In the genomic region with DNA sequence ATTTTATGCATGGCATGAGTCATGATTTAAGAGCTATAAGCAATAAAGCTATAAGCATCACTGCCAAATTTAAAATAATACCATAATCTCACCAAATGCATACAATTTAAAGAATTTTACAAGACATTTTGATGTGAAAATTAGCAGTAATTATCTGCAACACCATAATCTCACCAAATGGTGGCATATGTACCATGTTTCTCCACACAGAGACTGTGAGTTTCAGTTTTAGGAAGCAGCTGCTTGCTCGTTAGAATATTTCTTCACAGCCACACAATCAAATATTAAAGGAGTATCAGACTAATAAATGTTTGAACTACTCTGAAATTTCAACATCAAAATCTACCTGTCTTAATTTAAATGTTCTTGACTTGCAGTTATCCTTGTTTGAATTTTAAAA, we compare ENCODE assay signal across 29 mouse cellular contexts.
DNase-seq lines count a peak whose midpoint lies in the region; ATAC-seq and TF ChIP-seq lines count a peak whose summit lies in the region.
"Had no signal": no experiment of that assay in that cellular context is flagged by ENCODE, and none has a peak within 500 bp of the region (broad histone marks: within the 10 kb centered on the region; RNA-seq: fewer than 3 reads in every experiment).

No protein-coding gene starts in this region.

- H3K27ac ChIP-seq in forebrain, postnatal 0 days (ENCODE audit: low read depth, low read length), result no peak overlapping the region
- no peak overlapping the region for H3K27ac ChIP-seq in forebrain, embryonic 11.5 days (ENCODE audit: low read depth, low read length)
- H3K27ac ChIP-seq in kidney, postnatal 0 days, result no peak overlapping the region
- H3K27ac ChIP-seq: gastrocnemius, adult 2 months; hindbrain, embryonic 15.5 days; liver, embryonic 12.5 days; midbrain, embryonic 12.5 days; neural tube, embryonic 15.5 days had no signal

- H3K4me3 ChIP-seq in forebrain, postnatal 0 days (ENCODE audit: low read depth, low read length), result no peak overlapping the region
- H3K4me3 ChIP-seq in forebrain, embryonic 11.5 days (ENCODE audit: low read depth, low read length), result no peak overlapping the region
- no peak overlapping the region for H3K4me3 ChIP-seq in kidney, postnatal 0 days (replicated peaks; ENCODE audit: low read depth, low read length)
- H3K4me3 ChIP-seq: gastrocnemius, adult 2 months; hindbrain, embryonic 15.5 days; liver, embryonic 12.5 days; midbrain, embryonic 12.5 days; neural tube, embryonic 15.5 days had no signal

- peak; percentile 40 for DNase-seq in forebrain, postnatal 0 days
- DNase-seq in forebrain, embryonic 11.5 days (ENCODE audit: low spot score), result no peak
- peak; percentile 46 for DNase-seq in kidney, postnatal 0 days (ENCODE audit: low spot score)
- no peak for DNase-seq in kidney, adult 8-10 months
- DNase-seq in retina, embryonic 14.5 days (ENCODE audit: low spot score), result peak; percentile 28
- no peak for DNase-seq in retina, postnatal 1 day
- DNase-seq in cerebellum, adult 11 months, result no peak
- no peak for DNase-seq in urinary bladder, postnatal 36 days (ENCODE audit: low spot score in 2 of 2)
- DNase-seq: adrenal gland, postnatal 25 days; B cell, adult 2 months; cerebellum, adult 8-10 months; cerebellum, postnatal 25 days; gastrocnemius, adult 2 months; gastrocnemius, postnatal 36 days; heart, adult 18-20 months; heart, postnatal 36 days; kidney, adult 9 months; kidney, postnatal 14 days; left cerebral cortex, postnatal 4 days; liver, postnatal 0 days; lung, postnatal 36 days; right cerebral cortex, adult 18-20 months; spleen, adult 18-20 months; thymus, postnatal 14 days had no signal

- H3K36me3 ChIP-seq in forebrain, postnatal 0 days (ENCODE audit: insufficient read depth), result no peaks in the 10 kb centered on the region
- no peaks in the 10 kb centered on the region for H3K36me3 ChIP-seq in forebrain, embryonic 11.5 days (ENCODE audit: control insufficient read depth, insufficient read depth, low read length)
- H3K36me3 ChIP-seq in kidney, postnatal 0 days (ENCODE audit: insufficient read depth, low read length), result no peaks in the 10 kb centered on the region
- H3K36me3 ChIP-seq: hindbrain, embryonic 15.5 days; liver, embryonic 12.5 days; midbrain, embryonic 12.5 days; neural tube, embryonic 15.5 days had no signal

- H3K4me2 ChIP-seq in forebrain, postnatal 0 days (ENCODE audit: low read depth), result no peak overlapping the region
- H3K4me2 ChIP-seq in forebrain, embryonic 11.5 days (ENCODE audit: low read depth, low read length, severe bottlenecking), result no peak overlapping the region
- no peak overlapping the region for H3K4me2 ChIP-seq in kidney, postnatal 0 days (ENCODE audit: low read length)
- H3K4me2 ChIP-seq: heart, embryonic 11.5 days; hindbrain, embryonic 15.5 days; liver, embryonic 12.5 days; midbrain, embryonic 12.5 days; neural tube, embryonic 15.5 days had no signal

- 12% methylated on average over 1 of the region's 1 CpGs for WGBS in forebrain, postnatal 0 days
- WGBS in forebrain, embryonic 11.5 days, result 72% methylated on average over 1 of the region's 1 CpGs
- 33% methylated on average over 1 of the region's 1 CpGs for WGBS in kidney, postnatal 0 days

- no peaks in the 10 kb centered on the region for H3K9me3 ChIP-seq in forebrain, postnatal 0 days (ENCODE audit: low read length)
- no peaks in the 10 kb centered on the region for H3K9me3 ChIP-seq in forebrain, embryonic 11.5 days (ENCODE audit: control insufficient read depth, low read length)
- H3K9me3 ChIP-seq in kidney, postnatal 0 days (replicated peaks; ENCODE audit: low read length), result no peaks in the 10 kb centered on the region
- H3K9me3 ChIP-seq: hindbrain, embryonic 15.5 days; liver, embryonic 12.5 days; midbrain, embryonic 12.5 days; neural tube, embryonic 15.5 days had no signal

- no peaks in the 10 kb centered on the region for H3K27me3 ChIP-seq in forebrain, postnatal 0 days (ENCODE audit: insufficient read depth, low read length)
- H3K27me3 ChIP-seq in forebrain, embryonic 11.5 days (ENCODE audit: control insufficient read depth, insufficient read depth, low read length), result no peaks in the 10 kb centered on the region
- no peaks in the 10 kb centered on the region for H3K27me3 ChIP-seq in kidney, postnatal 0 days (ENCODE audit: insufficient read depth, low read length)
- H3K27me3 ChIP-seq: hindbrain, embryonic 15.5 days; liver, embryonic 12.5 days; midbrain, embryonic 12.5 days; neural tube, embryonic 15.5 days had no signal

- no peak; the same call in 1 of the 2 replicates for ATAC-seq in forebrain, postnatal 0 days
- ATAC-seq in forebrain, embryonic 11.5 days (replicated peaks; ENCODE audit: low FRiP score), result no peak
- ATAC-seq in kidney, postnatal 0 days (replicated peaks; ENCODE audit: low FRiP score, low read depth), result no peak
- ATAC-seq: liver, embryonic 12.5 days; liver, postnatal 0 days had no signal

- TF ChIP-seq CTCF in forebrain, postnatal 0 days (IDR thresholded peaks at IDR 0.05; ENCODE audit: low read depth), result peak; percentile 61
- TF ChIP-seq CTCF in kidney, postnatal 0 days (IDR thresholded peaks at IDR 0.05; ENCODE audit: low read depth), result peak; percentile 43; the same call in 1 of the 2 replicates

- no peak overlapping the region for H3K9ac ChIP-seq in forebrain, postnatal 0 days
- no peak overlapping the region for H3K9ac ChIP-seq in forebrain, embryonic 11.5 days (ENCODE audit: low read length)
- no peak overlapping the region for H3K9ac ChIP-seq in kidney, postnatal 0 days (ENCODE audit: low read depth, low read length)
- H3K9ac ChIP-seq: hindbrain, embryonic 15.5 days; liver, embryonic 12.5 days; liver, postnatal 0 days; midbrain, embryonic 12.5 days; neural tube, embryonic 15.5 days had no signal

- H3K4me1 ChIP-seq in forebrain, postnatal 0 days (ENCODE audit: insufficient read depth), result no peaks in the 10 kb centered on the region
- no peaks in the 10 kb centered on the region for H3K4me1 ChIP-seq in forebrain, embryonic 11.5 days (replicated peaks; ENCODE audit: control insufficient read depth, insufficient read depth, low read length)
- no peaks in the 10 kb centered on the region for H3K4me1 ChIP-seq in kidney, postnatal 0 days (replicated peaks; ENCODE audit: insufficient read depth, low read length)
- H3K4me1 ChIP-seq: liver, embryonic 12.5 days had no signal

Comparison
In these comparisons a context has a peak if more than half of its experiments do, and no peak if none do; other contexts are left out.
1. DNase-seq: peak in forebrain, postnatal 0 days (single experiment), kidney, postnatal 0 days (single experiment) and retina, embryonic 14.5 days (single experiment); none in forebrain, embryonic 11.5 days (single experiment), kidney, adult 8-10 months (0 of 2), retina, postnatal 1 day (single experiment), cerebellum, adult 11 months (single experiment) and urinary bladder, postnatal 36 days (0 of 2).